Mouse (Mus musculus) mature B cell (primary cell): ENCODE data around the gene Slc39a7.
"Not testable (repeated sequence)": the region's sequence is repeated elsewhere in the genome, so short reads cannot be mapped to it uniquely, and the experiment has no call there.

Source experiments
- in situ Hi-C: fragments of 300-500 bp; cut with MboI; formaldehyde crosslinking; loops from 2 replicates; pipeline ENCODE4 v1.14.3; 2019

Slc39a7 gene

GRCm38 (mm10) chr17:33999341-34000149 lies 31.9 kb downstream of the Slc39a7 start:
- in situ Hi-C loops: no loop called here

GRCm38 (mm10) chr17:33998697-33999096 lies 32.8 kb downstream of the Slc39a7 start:
- in situ Hi-C loops: not testable (repeated sequence)

GRCm38 (mm10) chr17:33997025-33997424 lies 34.5 kb downstream of the Slc39a7 start:
- in situ Hi-C loops: not testable (repeated sequence)

- in situ Hi-C loops: no loop called here
These were observed 35.8 kb downstream of the Slc39a7 start for GRCm38 (mm10) chr17:33995651-33996050.

- in situ Hi-C loops: no loop called here
These were observed 36.5 kb downstream of the Slc39a7 start for GRCm38 (mm10) chr17:33994959-33995358.

- in situ Hi-C loops: no loop called here
These were observed 39.5 kb downstream of the Slc39a7 start for GRCm38 (mm10) chr17:33991788-33992664.

GRCm38 (mm10) chr17:33982136-33982535 lies 49.3 kb downstream of the Slc39a7 start:
- in situ Hi-C loops: not testable (repeated sequence)

GRCm38 (mm10) chr17:33981192-33981909 lies 50.1 kb downstream of the Slc39a7 start:
- in situ Hi-C loops: not testable (repeated sequence)

GRCm38 (mm10) chr17:33980181-33981035 lies 51.1 kb downstream of the Slc39a7 start:
- in situ Hi-C loops: no loop called here

GRCm38 (mm10) chr17:33979512-33980050 lies 51.9 kb downstream of the Slc39a7 start:
- in situ Hi-C loops: no loop called here

GRCm38 (mm10) chr17:33978631-33979031 lies 52.9 kb downstream of the Slc39a7 start:
- in situ Hi-C loops: no loop called here
